11 mouse cellular contexts compared by ENCODE assay signal in genomic region chr17:65773617-65774016, GRCm38 (mm10). TPM values are rescaled to one million over a fixed set of nuclear protein-coding genes. Genes with fewer than 3 reads are reported as not detected.
DNase-seq lines count a peak whose midpoint lies in the region; ATAC-seq and TF ChIP-seq lines count a peak whose summit lies in the region.
"Had no signal": no experiment of that assay in that cellular context is flagged by ENCODE, and none has a peak within 500 bp of the region (broad histone marks: within the 10 kb centered on the region; RNA-seq: fewer than 3 reads in every experiment).

No protein-coding gene starts in this region.

- peaks cover 17% of the 10 kb centered on the region for H3K4me1 ChIP-seq in kidney, postnatal 0 days (replicated peaks; ENCODE audit: insufficient read depth, low read length)
- peaks cover 25% of the 10 kb centered on the region for H3K4me1 ChIP-seq in kidney, embryonic 16.5 days (ENCODE audit: insufficient read depth, low read length)
- peaks cover 15% of the 10 kb centered on the region for H3K4me1 ChIP-seq in testis, adult 2 months (ENCODE audit: control insufficient read depth, insufficient read depth, low read length)

- WGBS in kidney, postnatal 0 days: 62% methylated on average over 4 of the region's 4 CpGs
- WGBS in kidney, embryonic 16.5 days: 72% methylated on average over 4 of the region's 4 CpGs

- H3K4me2 ChIP-seq in kidney, postnatal 0 days (ENCODE audit: low read length): no peak overlapping the region
- no peak overlapping the region for H3K4me2 ChIP-seq in kidney, embryonic 16.5 days (replicated peaks; ENCODE audit: low read depth, low read length)

- peak; percentile 36 for TF ChIP-seq CTCF in kidney, postnatal 0 days (IDR thresholded peaks at IDR 0.05; ENCODE audit: low read depth)
- no peak for TF ChIP-seq CTCF in testis, adult 2 months (IDR thresholded peaks at IDR 0.05; ENCODE audit: control insufficient read depth, insufficient read depth, insufficient replicate concordance, low read depth, low read length)

- no peak overlapping the region for H3K9ac ChIP-seq in kidney, postnatal 0 days (ENCODE audit: low read depth, low read length)
- H3K9ac ChIP-seq in kidney, embryonic 16.5 days (replicated peaks; ENCODE audit: low read length): no peak overlapping the region
- H3K9ac ChIP-seq: limb, embryonic 12.5 days had no signal

- no peak overlapping the region for H3K4me3 ChIP-seq in kidney, postnatal 0 days (replicated peaks; ENCODE audit: low read depth, low read length)
- H3K4me3 ChIP-seq in kidney, embryonic 16.5 days (ENCODE audit: low read length): no peak overlapping the region
- H3K4me3 ChIP-seq in testis, adult 2 months (ENCODE audit: control insufficient read depth, low read depth, low read length): peak overlapping the region; percentile 95

- peak; percentile 23 for DNase-seq in adrenal gland, postnatal 14 days
- DNase-seq in adrenal gland, postnatal 25 days: no peak
- DNase-seq in kidney, postnatal 0 days (ENCODE audit: low spot score): no peak
- no peak for DNase-seq in testis, postnatal 10 days (ENCODE audit: low spot score)
- no peak for DNase-seq in ovary, postnatal 14 days (ENCODE audit: low spot score)
- DNase-seq in ovary, postnatal 10 days (ENCODE audit: low spot score): no peak

- H3K27ac ChIP-seq in kidney, postnatal 0 days: no peak overlapping the region
- H3K27ac ChIP-seq in kidney, embryonic 16.5 days (ENCODE audit: low read length): no peak overlapping the region
- no peak overlapping the region for H3K27ac ChIP-seq in testis, adult 2 months (ENCODE audit: control insufficient read depth, insufficient read depth, low read depth, low read length)
- H3K27ac ChIP-seq: heart, embryonic 13.5 days; limb, embryonic 12.5 days had no signal

- no peak for ATAC-seq in kidney, postnatal 0 days (replicated peaks; ENCODE audit: low FRiP score, low read depth)
- no peak for ATAC-seq in kidney, embryonic 16.5 days (ENCODE audit: low FRiP score, low TSS enrichment)

- H3K36me3 ChIP-seq in kidney, postnatal 0 days (ENCODE audit: insufficient read depth, low read length): no peaks in the 10 kb centered on the region
- no peaks in the 10 kb centered on the region for H3K36me3 ChIP-seq in kidney, embryonic 16.5 days (ENCODE audit: insufficient read depth, low read length)
- H3K36me3 ChIP-seq in testis, adult 2 months (ENCODE audit: control insufficient read depth, insufficient read depth, low read length): no peaks in the 10 kb centered on the region
- H3K36me3 ChIP-seq: heart, embryonic 13.5 days; limb, embryonic 12.5 days had no signal

- TF ChIP-seq POLR2A in testis, adult 2 months (IDR thresholded peaks at IDR 0.05; ENCODE audit: control insufficient read depth, low read depth, low read length): no peak

- H3K27me3 ChIP-seq in kidney, postnatal 0 days (ENCODE audit: insufficient read depth, low read length): no peaks in the 10 kb centered on the region
- no peaks in the 10 kb centered on the region for H3K27me3 ChIP-seq in kidney, embryonic 16.5 days (ENCODE audit: insufficient read depth, low read length)
- H3K27me3 ChIP-seq in testis, adult 2 months (ENCODE audit: control insufficient read depth, insufficient read depth, low read length): no peaks in the 10 kb centered on the region
- H3K27me3 ChIP-seq: heart, embryonic 13.5 days had no signal

- no peaks in the 10 kb centered on the region for H3K9me3 ChIP-seq in kidney, postnatal 0 days (replicated peaks; ENCODE audit: low read length)
- H3K9me3 ChIP-seq in kidney, embryonic 16.5 days (ENCODE audit: low read length): no peaks in the 10 kb centered on the region
- H3K9me3 ChIP-seq: heart, embryonic 13.5 days; limb, embryonic 12.5 days; megakaryocyte, embryonic 14.5 days had no signal

RNA-seq across cellular contexts. Expression of gene Rab31, which starts 1.1 kb away (rescaled TPM):
- total RNA-seq in adrenal gland, postnatal 14 days (2021): 30.0 and 33.0 TPM in 2 replicates
- 32.4 and 41.1 TPM in 2 replicates for total RNA-seq in adrenal gland, postnatal 25 days (2021)
- 30.0 and 34.6 TPM in 2 replicates for polyA plus RNA-seq in kidney, postnatal 0 days (2015; fragmentation: Nextera tagmentation; extraction: Ambion mirVana)
- 37.8 and 38.4 TPM in 2 replicates for polyA plus RNA-seq in kidney, embryonic 16.5 days (2015; fragmentation: Nextera tagmentation; extraction: Ambion mirVana)
- polyA plus RNA-seq in testis, adult 2 months (2012; rRNA removed): 25.3 and 32.1 TPM in 2 replicates

RNA-seq across cellular contexts. Expression of gene Ppp4r1, which starts 8.8 kb away (rescaled TPM):
- 58.1 and 61.3 TPM in 2 replicates for total RNA-seq in adrenal gland, postnatal 14 days (2021)
- total RNA-seq in adrenal gland, postnatal 25 days (2021): 70.5 and 80.2 TPM in 2 replicates
- polyA plus RNA-seq in kidney, postnatal 0 days (2015; fragmentation: Nextera tagmentation; extraction: Ambion mirVana): 32.5 and 35.0 TPM in 2 replicates
- 46.6 TPM in 2 replicates for polyA plus RNA-seq in kidney, embryonic 16.5 days (2015; fragmentation: Nextera tagmentation; extraction: Ambion mirVana)
- polyA plus RNA-seq in testis, adult 2 months (2012; rRNA removed): 244 and 274 TPM in 2 replicates
